Mouse (Mus musculus) heart, embryonic 15.5 days (tissue): ENCODE data around the gene Naglu. TPM values are rescaled to one million over a fixed set of nuclear protein-coding genes. Genes with fewer than 3 reads are reported as not detected.

Source experiments
- ATAC-seq: fragments of 200-750 bp; cut with Nextera tagmentation; replicated peaks from 2 replicates; pipeline ENCODE4 v1.8.0; 2017; ENCODE audit warnings: low read depth, moderate TSS enrichment; ENCODE audit not compliant: insufficient number of reproducible peaks, insufficient read depth, low FRiP score
- H3K27ac ChIP-seq: fragments of 300-500 bp; sonication (generic); 2 replicates; pipeline ENCODE4 v1.5.1; 2015; ENCODE audit warnings: mild to moderate bottlenecking, inconsistent platforms
- H3K27me3 ChIP-seq: fragments of 300-500 bp; sonication (generic); 2 replicates; pipeline ENCODE4 v1.6.1; 2015; ENCODE audit warnings: inconsistent platforms
- H3K36me3 ChIP-seq: fragments of 300-500 bp; sonication (generic); 2 replicates; pipeline ENCODE4 v1.6.1; 2015; ENCODE audit warnings: mild to moderate bottlenecking, inconsistent platforms
- H3K4me1 ChIP-seq: fragments of 300-500 bp; sonication (generic); replicated peaks from 2 replicates; pipeline ENCODE4 v1.6.1; 2015; ENCODE audit warnings: inconsistent platforms
- H3K4me2 ChIP-seq: fragments of 300-500 bp; sonication (generic); 2 replicates; pipeline ENCODE4 v1.6.1; 2015; ENCODE audit warnings: inconsistent platforms, mild to moderate bottlenecking, moderate library complexity
- H3K4me3 ChIP-seq: fragments of 300-500 bp; sonication (generic); 2 replicates; pipeline ENCODE4 v1.5.1; 2015; ENCODE audit warnings: mild to moderate bottlenecking, inconsistent platforms
- H3K9ac ChIP-seq: fragments of 300-500 bp; sonication (generic); 2 replicates; pipeline ENCODE4 v1.6.1; 2015; ENCODE audit warnings: mild to moderate bottlenecking, inconsistent platforms
- H3K9me3 ChIP-seq: fragments of 300-500 bp; sonication (generic); replicated peaks from 2 replicates; pipeline ENCODE4 v1.6.1; 2016; ENCODE audit warnings: inconsistent platforms
- WGBS: fragments of 180-500 bp; shearing (Covaris S2); methylation state at CpG from one replicate; pipeline ENCODE4 v1.1.7; 2015; ENCODE audit warnings: mixed read lengths; 5-methylcytosine and 5-hydroxymethylcytosine counted together
- polyA plus RNA-seq: library from polyadenylated mRNA; unstranded; fragments of >200 nt; fragmentation: Nextera tagmentation; extraction: Ambion mirVana; gene quantifications from 2 replicates; pipeline ENCODE4 v1.2.1, GENCODE M21; 2015

The Naglu gene
- polyA plus RNA-seq, 1 experiment from 2014 or later: 11.6 TPM

- no peak overlapping the region for H3K4me2 ChIP-seq
- WGBS: 29% methylated on average over 5 of the region's 5 CpGs
- no peaks in the 10 kb centered on the region for H3K27me3 ChIP-seq
- no peak for ATAC-seq
- peaks cover 86% of the 10 kb centered on the region for H3K4me1 ChIP-seq
- peak overlapping the region; percentile 31; the same call in 1 of the 2 replicates for H3K9ac ChIP-seq
- H3K27ac ChIP-seq: peak overlapping the region; percentile 98
- no peaks in the 10 kb centered on the region for H3K9me3 ChIP-seq
- H3K36me3 ChIP-seq: peaks cover 8% of the 10 kb centered on the region
- H3K4me3 ChIP-seq: no peak overlapping the region
Measured at GRCm38 (mm10) chr11:101058726-101059125, 11.1 kb upstream of the Naglu start.

GRCm38 (mm10) chr11:101059473-101059872, 10.3 kb upstream of the Naglu start:
- Histone ChIP-seq H3K9ac (0 out of 2 replicates have a peak overlapping the region, but pooled peaks have one; percentile 19), H3K27me3 (no peaks in the 10 kb centered on the region), H3K27ac (peak overlapping the region; percentile 98), H3K36me3 (peaks cover under 1% of the 10 kb centered on the region; the same call in 1 of the 2 replicates), H3K4me3 (no peak overlapping the region), H3K9me3 (no peaks in the 10 kb centered on the region), H3K4me2 (no peak overlapping the region), H3K4me1 (peaks cover 93% of the 10 kb centered on the region)
- ATAC-seq: no peak
- WGBS: 79% methylated on average over 10 of the region's 10 CpGs

DNA sequence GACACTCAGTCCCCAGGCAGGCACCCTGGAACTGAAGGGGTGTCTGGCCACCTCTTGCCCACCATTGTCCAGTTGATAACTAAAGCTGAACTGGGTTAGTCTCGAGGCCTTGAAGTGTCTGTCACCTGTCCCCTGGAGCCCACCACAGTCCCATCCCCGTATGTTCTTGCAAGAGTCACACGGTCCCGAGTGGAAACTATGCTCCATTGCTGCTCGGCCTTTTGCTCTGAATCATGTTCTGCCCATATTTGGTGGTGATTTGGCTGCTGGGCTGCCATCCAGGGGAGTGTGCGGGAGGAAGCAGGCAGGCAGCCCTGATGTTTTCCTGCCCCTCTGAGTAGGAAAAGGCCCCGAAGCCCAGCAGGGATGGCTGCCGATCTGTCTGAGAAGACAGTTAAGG, 9.7 kb upstream of the Naglu start:
- no peaks in the 10 kb centered on the region for H3K36me3 ChIP-seq
- 12% methylated on average over 8 of the region's 8 CpGs for WGBS
- peak; percentile 11; the same call in 1 of the 2 replicates for ATAC-seq
- H3K4me2 ChIP-seq: no peak overlapping the region
- H3K4me1 ChIP-seq: peaks cover 99% of the 10 kb centered on the region
- peak overlapping the region; percentile 31; the same call in 1 of the 2 replicates for H3K9ac ChIP-seq
- no peaks in the 10 kb centered on the region for H3K27me3 ChIP-seq
- no peak overlapping the region for H3K4me3 ChIP-seq
- H3K9me3 ChIP-seq: no peaks in the 10 kb centered on the region
- H3K27ac ChIP-seq: peak overlapping the region; percentile 98

DNA sequence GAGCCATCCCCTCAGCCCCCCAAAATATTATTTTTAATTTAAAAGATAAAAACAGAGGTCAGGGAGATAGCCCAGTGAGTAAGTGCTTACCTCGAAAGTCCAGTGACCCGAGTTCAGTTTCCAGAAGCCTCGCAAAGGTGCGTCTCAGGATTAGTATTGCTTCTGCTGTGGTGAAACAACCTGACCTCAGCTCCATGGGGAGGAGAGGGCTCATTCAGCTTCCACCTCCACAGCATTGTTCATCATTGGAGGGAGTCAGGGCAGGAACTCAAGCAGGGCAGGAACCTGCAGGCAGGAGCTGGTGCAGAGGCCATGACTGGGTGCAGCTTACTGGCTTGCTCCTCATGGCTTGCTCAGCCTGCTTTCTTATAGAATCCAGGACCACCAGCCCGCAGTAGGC, 8.8 kb upstream of the Naglu start:
- no peaks in the 10 kb centered on the region for H3K36me3 ChIP-seq
- no peaks in the 10 kb centered on the region for H3K9me3 ChIP-seq
- no peaks in the 10 kb centered on the region for H3K27me3 ChIP-seq
- H3K4me2 ChIP-seq: no peak overlapping the region
- no peak for ATAC-seq
- H3K4me1 ChIP-seq: peaks cover 94% of the 10 kb centered on the region
- H3K9ac ChIP-seq: no peak overlapping the region
- 76% methylated on average over 5 of the region's 5 CpGs for WGBS
- H3K4me3 ChIP-seq: no peak overlapping the region
- H3K27ac ChIP-seq: peak overlapping the region; percentile 98

GRCm38 (mm10) chr11:101062165-101062884, 7.5 kb upstream of the Naglu start:
- Histone ChIP-seq H3K4me2 (no peak overlapping the region), H3K36me3 (no peaks in the 10 kb centered on the region), H3K4me3 (no peak overlapping the region), H3K27ac (peak overlapping the region; percentile 98), H3K9ac (0 out of 2 replicates have a peak overlapping the region, but pooled peaks have one; percentile 29), H3K27me3 (no peaks in the 10 kb centered on the region), H3K9me3 (no peaks in the 10 kb centered on the region), H3K4me1 (peaks cover 94% of the 10 kb centered on the region)
- no peak for ATAC-seq
- 64% methylated on average over 12 of the region's 12 CpGs for WGBS

DNA sequence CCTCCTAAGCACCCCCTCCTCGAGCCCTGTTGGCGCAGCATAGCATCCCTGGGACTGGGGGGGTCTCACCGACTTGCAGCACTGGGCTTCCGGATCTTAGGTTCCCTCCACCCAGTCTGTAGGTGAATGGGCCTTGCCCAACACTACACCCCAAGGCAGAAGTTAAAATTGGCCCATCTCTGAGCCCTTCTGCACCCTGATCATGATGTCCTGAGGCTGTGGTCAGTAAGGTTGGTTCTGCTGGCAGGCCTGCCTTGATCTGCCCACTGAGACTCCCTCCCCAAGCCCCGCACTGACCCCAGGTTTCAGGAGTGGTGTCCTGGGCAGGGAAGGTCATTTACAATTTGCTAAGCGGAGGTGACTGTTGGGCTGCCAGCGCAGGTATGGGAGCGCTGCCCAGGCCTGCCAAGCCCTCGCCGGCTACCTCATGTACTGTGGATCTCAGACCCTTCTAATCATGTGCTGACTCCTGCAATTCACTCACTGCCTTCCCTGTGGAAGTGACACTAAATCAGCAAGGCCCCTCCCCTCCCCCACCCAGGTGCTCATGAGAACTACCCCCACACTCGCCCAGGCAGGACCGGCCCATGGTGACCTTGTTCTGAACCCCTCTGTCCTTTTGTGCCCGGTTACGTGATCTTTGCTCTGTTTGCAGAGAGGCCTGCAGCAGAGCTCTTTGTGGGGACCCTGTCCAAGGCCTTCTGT, 6.7 kb upstream of the Naglu start:
- peak overlapping the region; percentile 38 for H3K4me2 ChIP-seq
- H3K9ac ChIP-seq: peak overlapping the region; percentile 29
- H3K27me3 ChIP-seq: no peaks in the 10 kb centered on the region
- 43% methylated on average over 14 of the region's 14 CpGs for WGBS
- no peaks in the 10 kb centered on the region for H3K36me3 ChIP-seq
- 0 out of 2 replicates have a peak overlapping the region, but pooled peaks have one; percentile 2 for H3K4me3 ChIP-seq
- H3K9me3 ChIP-seq: no peaks in the 10 kb centered on the region
- ATAC-seq: peak; percentile 9; the same call in 1 of the 2 replicates
- peak overlapping the region; percentile 98 for H3K27ac ChIP-seq
- H3K4me1 ChIP-seq: peaks cover 88% of the 10 kb centered on the region

- Histone ChIP-seq H3K27ac (peak overlapping the region; percentile 98), H3K4me3 (0 out of 2 replicates have a peak overlapping the region, but pooled peaks have one; percentile 2), H3K4me2 (peak overlapping the region; percentile 38), H3K9ac (peak overlapping the region; percentile 14), H3K27me3 (no peaks in the 10 kb centered on the region), H3K4me1 (peaks cover 81% of the 10 kb centered on the region), H3K9me3 (no peaks in the 10 kb centered on the region), H3K36me3 (no peaks in the 10 kb centered on the region)
- peak; percentile 86 for ATAC-seq
- WGBS: 4% methylated on average over 12 of the region's 12 CpGs
Measured at GRCm38 (mm10) chr11:101063676-101064327, 6.0 kb upstream of the Naglu start.

GRCm38 (mm10) chr11:101064462-101064861, 5.3 kb upstream of the Naglu start:
- Histone ChIP-seq H3K36me3 (no peaks in the 10 kb centered on the region), H3K4me3 (no peak overlapping the region), H3K4me1 (peaks cover 78% of the 10 kb centered on the region), H3K9ac (no peak overlapping the region), H3K4me2 (peak overlapping the region; percentile 38), H3K27me3 (no peaks in the 10 kb centered on the region), H3K9me3 (no peaks in the 10 kb centered on the region), H3K27ac (peak overlapping the region; percentile 98)
- ATAC-seq: no peak
- 50% methylated on average over 4 of the region's 4 CpGs for WGBS

GRCm38 (mm10) chr11:101065002-101065401, 4.8 kb upstream of the Naglu start:
- no peak overlapping the region for H3K9ac ChIP-seq
- no peaks in the 10 kb centered on the region for H3K27me3 ChIP-seq
- peak overlapping the region; percentile 98 for H3K27ac ChIP-seq
- no peak overlapping the region for H3K4me2 ChIP-seq
- H3K9me3 ChIP-seq: no peaks in the 10 kb centered on the region
- peaks cover 73% of the 10 kb centered on the region for H3K4me1 ChIP-seq
- WGBS: 79% methylated on average over 9 of the region's 9 CpGs
- no peak for ATAC-seq
- no peak overlapping the region for H3K4me3 ChIP-seq
- no peaks in the 10 kb centered on the region for H3K36me3 ChIP-seq

GRCm38 (mm10) chr11:101066549-101067412, 3.0 kb upstream of the Naglu start:
- Histone ChIP-seq H3K4me2 (peak overlapping the region; percentile 70), H3K9me3 (no peaks in the 10 kb centered on the region), H3K27me3 (no peaks in the 10 kb centered on the region), H3K36me3 (no peaks in the 10 kb centered on the region), H3K27ac (peak overlapping the region; percentile 48; the same call in 1 of the 2 replicates), H3K9ac (peak overlapping the region; percentile 51), H3K4me3 (peak overlapping the region; percentile 38), H3K4me1 (peaks cover 65% of the 10 kb centered on the region)
- no peak for ATAC-seq
- WGBS: 22% methylated on average over 18 of the region's 18 CpGs
